Mouse (Mus musculus) thymus, postnatal 36 days (tissue): ENCODE measurements around the gene Dnajc30.
"Not testable (repeated sequence)": the region's sequence is repeated elsewhere in the genome, so short reads cannot be mapped to it uniquely, and the experiment has no call there.

Experiments used
- DNase-seq, 2 experiments: peaks; one replicate each; pipeline ENCODE4 v3.0.0; 2022; ENCODE audit warnings: mixed read lengths in 2 of 2

Gene Dnajc30

GRCm38 (mm10) chr5:135064909-135065446 is 976 bp downstream of the Dnajc30 start, which contains the start of gene Bud23:
TSS of gene Bud23 (minus strand) at chr5:135064959.
- not testable (repeated sequence) for DNase-seq

DNA sequence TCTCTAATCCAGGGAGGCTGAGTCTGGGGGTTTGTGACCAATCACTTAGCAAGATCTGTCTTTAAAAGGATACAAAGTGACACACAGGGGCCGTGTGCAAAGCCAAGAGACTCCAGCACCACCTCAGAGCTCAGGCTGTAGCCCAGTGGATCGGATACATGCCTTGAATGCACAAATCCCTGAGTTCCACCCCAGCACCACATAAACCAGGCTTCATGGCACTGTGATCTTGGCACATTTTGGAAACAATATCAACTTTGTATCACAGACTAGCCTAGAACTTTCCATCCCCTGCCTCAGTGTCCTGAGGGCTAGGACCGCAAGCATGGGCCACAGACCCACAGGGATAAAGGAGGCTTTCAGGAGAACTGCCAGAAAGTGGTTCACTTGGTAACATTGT is 2.0 kb downstream of the Dnajc30 start:
- DNase-seq = no peak

- no peak for DNase-seq
These were observed 6.4 kb downstream of the Dnajc30 start for GRCm38 (mm10) chr5:135070448-135070847.

DNA sequence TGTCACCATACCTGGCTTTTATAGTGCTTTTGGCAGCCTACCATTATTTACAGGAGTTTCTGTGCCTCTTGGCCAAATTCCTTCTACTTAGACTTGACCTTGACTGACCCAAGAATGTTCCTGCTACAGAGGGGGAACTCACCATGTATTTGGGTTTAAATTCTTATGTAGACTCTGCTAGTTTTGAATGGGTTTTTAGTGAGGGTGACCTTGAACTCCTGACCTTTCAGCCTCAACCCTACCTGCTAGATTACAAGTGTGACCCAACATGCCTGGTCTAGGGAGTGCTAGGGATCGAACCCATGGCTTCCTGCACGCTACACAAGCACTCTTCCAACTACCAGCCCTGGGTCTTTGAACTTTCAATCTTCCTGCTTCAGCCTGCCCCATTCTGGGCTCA is 8.1 kb downstream of the Dnajc30 start:
- no peak for DNase-seq

DNA sequence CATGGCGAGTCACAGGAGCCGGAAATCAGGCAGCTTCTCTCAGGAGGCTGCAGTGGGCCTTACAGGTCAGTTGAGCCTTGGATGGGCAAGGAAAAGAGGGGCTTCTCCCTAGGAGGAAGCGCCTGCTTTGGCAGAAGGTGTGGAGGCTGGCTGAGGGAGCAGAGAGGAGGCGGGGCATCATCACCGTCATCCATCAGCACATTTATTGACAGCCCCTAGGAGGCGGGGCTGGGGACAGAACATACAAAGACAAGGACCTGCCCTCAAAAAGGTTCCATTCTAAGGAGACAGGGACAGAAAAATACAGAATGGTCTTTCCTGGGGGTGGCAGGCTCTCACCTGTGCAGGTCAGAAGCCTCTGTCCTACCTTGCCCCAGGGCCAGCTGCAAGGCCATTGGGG is 8.7 kb downstream of the Dnajc30 start:
- DNase-seq = no peak

GRCm38 (mm10) chr5:135073349-135074150 is 9.5 kb downstream of the Dnajc30 start:
- no peak for DNase-seq

- DNase-seq = no peak
These were observed 11.7 kb downstream of the Dnajc30 start for GRCm38 (mm10) chr5:135075655-135076054.

DNA sequence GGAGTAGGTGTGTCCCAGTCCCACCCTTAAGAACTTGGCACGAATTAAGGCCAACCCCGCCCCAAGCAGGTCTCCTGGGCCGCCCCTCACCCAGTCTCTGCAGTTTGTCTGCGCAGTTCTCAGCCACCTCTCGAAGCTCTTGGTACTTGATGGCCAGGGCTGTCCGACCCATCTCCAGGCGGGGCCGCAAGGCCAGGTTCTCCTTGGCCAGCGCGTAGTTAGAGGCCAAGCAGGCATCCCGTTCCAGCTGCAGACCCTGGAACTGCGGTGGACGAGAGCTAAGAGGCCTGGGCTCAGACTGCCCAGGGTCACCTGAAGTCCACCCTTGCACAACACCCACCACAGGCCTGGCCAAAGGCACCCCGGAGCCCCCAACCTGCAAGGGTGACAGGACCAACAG is 12.4 kb downstream of the Dnajc30 start:
- DNase-seq = no peak

DNA sequence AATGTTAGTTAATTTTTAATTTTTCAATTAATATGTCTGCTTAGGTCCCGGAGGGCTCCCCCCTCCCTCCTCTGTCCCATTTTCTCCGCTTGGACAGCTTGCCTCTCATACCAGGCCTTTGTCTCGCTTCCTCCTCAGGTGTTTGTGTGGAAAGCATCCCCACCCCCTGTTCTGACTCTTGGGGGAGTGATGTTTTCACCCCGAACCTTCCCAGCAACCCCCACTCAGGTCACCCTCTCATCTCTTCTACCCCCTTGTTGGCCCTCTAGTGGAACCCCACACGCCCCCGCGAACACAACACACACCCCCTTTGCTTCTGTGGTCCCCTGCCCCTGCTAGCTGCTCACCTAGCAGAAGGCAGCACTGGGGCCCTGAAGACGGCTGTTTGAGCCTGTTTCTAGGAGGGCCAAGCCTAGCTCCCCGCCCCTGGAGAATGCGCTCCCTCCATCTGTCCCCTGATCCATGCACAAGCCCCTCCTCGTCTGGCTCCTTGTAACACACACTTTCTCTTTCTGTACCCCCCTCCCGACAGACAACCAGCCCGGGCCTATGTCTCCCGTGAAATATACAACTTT is 13.0 kb downstream of the Dnajc30 start:
- no peak for DNase-seq

- DNase-seq = peak; percentile 85 to 88
These were observed 13.8 kb downstream of the Dnajc30 start, which contains the start of gene Vps37d for GRCm38 (mm10) chr5:135077564-135078481. TSS of gene Vps37d (minus strand) at chr5:135078266.

DNA sequence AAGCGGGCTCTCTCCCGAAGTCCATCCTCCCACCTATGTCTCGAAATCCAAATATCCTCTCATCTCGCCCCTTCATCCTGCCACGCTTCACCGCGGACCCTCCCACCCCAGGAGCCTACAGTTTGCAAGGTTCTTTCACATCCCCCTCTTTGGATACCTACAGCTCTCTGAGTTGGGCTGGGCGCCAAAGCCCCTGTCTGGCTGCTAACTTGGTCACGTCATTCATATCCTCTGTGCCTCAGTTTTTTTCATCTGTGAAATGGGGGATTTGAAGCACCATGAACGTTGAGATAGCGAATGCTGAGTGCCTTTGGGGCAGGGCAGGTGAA is 14.4 kb downstream of the Dnajc30 start:
- DNase-seq = no peak

DNA sequence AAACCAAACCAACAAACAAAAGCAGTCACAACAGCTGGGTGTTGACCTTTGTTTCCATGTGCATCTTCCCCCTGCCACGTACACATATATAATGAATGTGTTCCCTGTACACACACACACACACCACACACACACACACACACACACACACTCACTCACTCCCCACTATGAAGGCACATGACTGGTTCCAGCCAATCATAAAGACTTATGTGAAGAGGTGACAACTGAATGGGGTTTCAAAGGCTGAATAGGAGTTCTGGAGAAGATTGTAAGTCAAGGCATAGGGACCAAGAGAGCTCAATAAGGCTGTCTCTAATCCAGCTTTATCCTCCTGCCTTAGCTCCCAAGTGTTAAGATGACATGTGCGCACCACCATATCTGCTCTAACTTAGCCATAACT is 15.6 kb downstream of the Dnajc30 start:
- DNase-seq = no peak

GRCm38 (mm10) chr5:135080539-135080938 is 16.5 kb downstream of the Dnajc30 start:
- no peak for DNase-seq

- no peak for DNase-seq
These were observed 22.9 kb downstream of the Dnajc30 start for GRCm38 (mm10) chr5:135086871-135087270.

- DNase-seq = no peak
These were observed 25.7 kb downstream of the Dnajc30 start, which contains the start of gene Mlxipl for GRCm38 (mm10) chr5:135089653-135090052. TSS of gene Mlxipl (plus strand) at chr5:135089890.

- no peak for DNase-seq
These were observed 37.0 kb downstream of the Dnajc30 start for GRCm38 (mm10) chr5:135100981-135101380.

DNA sequence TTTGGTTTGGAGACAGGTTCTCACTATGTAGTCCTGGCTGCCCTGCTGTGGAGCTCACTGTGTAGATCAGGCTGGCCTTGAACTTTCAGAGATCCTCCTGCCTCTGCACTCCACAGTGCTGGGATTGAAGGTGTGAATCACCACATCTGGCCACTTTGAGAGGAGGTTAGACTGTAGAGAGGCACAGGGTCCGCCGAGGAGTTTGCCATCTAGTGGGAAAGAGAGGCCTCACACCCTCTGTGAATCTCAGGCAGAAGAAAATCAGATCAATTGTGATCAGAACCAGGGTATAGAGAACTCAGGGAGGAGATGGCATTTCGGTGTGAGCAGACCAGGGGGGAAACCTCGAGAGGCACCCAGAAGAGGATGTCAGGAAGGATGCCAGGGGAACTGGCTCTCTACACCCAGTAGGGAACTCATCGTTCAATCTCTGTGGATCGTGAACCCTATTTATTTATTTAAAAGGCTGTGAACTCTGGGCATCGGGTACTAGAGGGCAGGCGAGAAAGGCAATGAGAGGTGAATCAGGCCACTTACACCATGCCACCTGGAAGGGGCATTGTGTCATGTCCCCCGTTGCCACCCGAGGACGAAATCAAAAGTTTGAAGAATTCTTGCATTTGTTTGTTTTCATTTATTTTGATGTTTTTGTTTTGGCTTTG is 40.1 kb downstream of the Dnajc30 start:
- no peak for DNase-seq

- peak; percentile 49 to 70 for DNase-seq
These were observed 42.8 kb downstream of the Dnajc30 start for GRCm38 (mm10) chr5:135106758-135107256.

- peak; percentile 36 to 42 for DNase-seq
These were observed 43.8 kb downstream of the Dnajc30 start for GRCm38 (mm10) chr5:135107521-135108501.

DNA sequence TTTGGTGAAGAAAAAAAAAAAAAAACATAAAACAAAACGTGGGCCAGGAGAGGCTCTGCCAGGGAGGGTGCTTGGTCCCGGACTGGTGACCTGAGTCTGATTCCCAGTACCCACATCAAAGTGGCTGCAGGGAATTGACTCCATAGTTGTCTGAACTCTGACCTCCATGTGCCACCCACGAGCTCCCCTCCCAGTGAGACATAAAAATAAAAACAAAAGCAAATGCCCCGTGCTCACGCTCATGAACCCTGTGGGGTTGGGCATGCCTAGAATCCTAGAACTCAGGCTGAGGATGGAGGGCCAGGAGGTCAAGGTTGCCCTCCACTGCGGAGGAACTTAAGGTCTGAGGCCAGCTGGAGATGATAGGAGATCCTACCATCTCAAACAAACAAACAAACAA is 45.0 kb downstream of the Dnajc30 start:
- no peak for DNase-seq

- DNase-seq = no peak
These were observed 45.4 kb downstream of the Dnajc30 start for GRCm38 (mm10) chr5:135109426-135109825.
